Mouse (Mus musculus) C2C12 (cell line): Measurements from ENCODE around the gene Vil1. TPM values are rescaled to one million over a fixed set of nuclear protein-coding genes. Genes with fewer than 3 reads are reported as not detected.

ENCODE experiments used
- H3K27me3 ChIP-seq: one replicate; pipeline ENCODE4 v1.6.1; 2011; ENCODE audit not compliant: control insufficient read depth, insufficient read depth, insufficient read length
- H3K36me3 ChIP-seq: one replicate; pipeline ENCODE4 v1.6.1; 2011; ENCODE audit not compliant: control insufficient read depth, insufficient read depth
- H3K4me3 ChIP-seq: one replicate; pipeline ENCODE4 v1.5.1; 2011; ENCODE audit warnings: mild to moderate bottlenecking, control low read depth; ENCODE audit not compliant: poor library complexity, insufficient read depth, severe bottlenecking
- H3K79me2 ChIP-seq: one replicate; pipeline ENCODE4 v1.6.1; 2011; ENCODE audit not compliant: control insufficient read depth, insufficient read depth
- H3K79me3 ChIP-seq: one replicate; pipeline ENCODE4 v1.6.1; 2011; ENCODE audit warnings: low read depth, control low read depth
- H3ac ChIP-seq: one replicate; pipeline ENCODE3; 2011; ENCODE audit warnings: low read depth; ENCODE audit not compliant: control insufficient read depth, insufficient read length
- CEBPB ChIP-seq: IDR thresholded peaks from one replicate; pipeline ENCODE4 v1.6.1; 2011; ENCODE audit warnings: low read depth, mild to moderate bottlenecking, control low read depth, moderate library complexity
- CTCF ChIP-seq: IDR thresholded peaks from one replicate; pipeline ENCODE4 v1.5.1; 2011; ENCODE audit not compliant: control insufficient read depth, insufficient read depth, insufficient read length
- FOSL1 ChIP-seq: IDR thresholded peaks from one replicate; pipeline ENCODE4 v1.8.0; 2011; ENCODE audit warnings: mild to moderate bottlenecking, low read length; ENCODE audit not compliant: poor library complexity, insufficient read depth, severe bottlenecking
- MAX ChIP-seq: IDR thresholded peaks from one replicate; pipeline ENCODE4 v1.6.1; 2011; ENCODE audit warnings: mild to moderate bottlenecking, control low read depth
- MYOD1 ChIP-seq: IDR thresholded peaks from one replicate; pipeline ENCODE4 v1.6.1; 2011; ENCODE audit warnings: low read depth; ENCODE audit not compliant: control insufficient read depth, insufficient read length
- MYOG ChIP-seq: IDR thresholded peaks from one replicate; pipeline ENCODE4 v1.6.1; 2011; ENCODE audit not compliant: control insufficient read depth, insufficient read length; ENCODE audit errors: extremely low read depth
- USF1 ChIP-seq: IDR thresholded peaks from one replicate; pipeline ENCODE4 v1.6.1; 2011; ENCODE audit warnings: low read depth, mild to moderate bottlenecking, control low read depth, moderate library complexity
- polyA plus RNA-seq: library from polyadenylated mRNA; unstranded; fragments of >200 nt; fragmentation: generic; extraction: Trizol; gene quantifications from one replicate; pipeline ENCODE4 v1.2.1, GENCODE M21; 2012; ENCODE audit warnings: missing spikeins

The Vil1 gene
- polyA plus RNA-seq, 1 experiment = 0.02 TPM

GRCm38 (mm10) chr1:74411753-74412325, 2.7 kb downstream of the Vil1 start:
- no peak overlapping the region for H3K4me3 ChIP-seq
- TF ChIP-seq MYOG (no peak), FOSL1 (no peak), CEBPB (no peak), CTCF (no peak), MAX (no peak), MYOD1 (no peak), USF1 (no peak)
- H3K27me3 ChIP-seq = no peaks in the 10 kb centered on the region
- H3K36me3 ChIP-seq = no peaks in the 10 kb centered on the region
- H3ac ChIP-seq = no peak overlapping the region
- H3K79me2 ChIP-seq = no peaks in the 10 kb centered on the region
- no peaks in the 10 kb centered on the region for H3K79me3 ChIP-seq

DNA sequence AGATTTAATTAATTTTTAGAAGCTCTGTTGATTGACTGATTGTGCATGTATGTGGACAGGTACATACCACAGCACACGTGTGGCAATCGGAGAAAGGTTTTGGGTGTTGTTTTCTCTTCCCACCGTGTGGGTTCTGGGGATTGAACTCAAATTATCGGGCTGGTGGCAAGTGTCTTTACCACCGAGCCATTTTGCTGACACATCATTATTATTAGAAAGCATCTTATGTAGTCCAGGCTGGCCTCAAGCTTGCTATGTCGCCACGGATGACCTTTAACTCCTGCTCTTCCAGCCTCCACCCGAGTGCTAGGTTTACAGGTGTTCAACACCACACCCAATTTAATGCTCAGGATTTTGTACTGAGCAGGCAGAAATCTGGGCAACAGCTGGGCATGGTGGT, 3.5 kb downstream of the Vil1 start:
- Histone ChIP-seq H3K27me3 (no peaks in the 10 kb centered on the region), H3K4me3 (no peak overlapping the region), H3ac (no peak overlapping the region), H3K79me2 (no peaks in the 10 kb centered on the region), H3K79me3 (no peaks in the 10 kb centered on the region), H3K36me3 (no peaks in the 10 kb centered on the region)
- TF ChIP-seq FOSL1 (no peak), CEBPB (no peak), USF1 (no peak), MAX (no peak), MYOG (no peak), CTCF (no peak), MYOD1 (no peak)

DNA sequence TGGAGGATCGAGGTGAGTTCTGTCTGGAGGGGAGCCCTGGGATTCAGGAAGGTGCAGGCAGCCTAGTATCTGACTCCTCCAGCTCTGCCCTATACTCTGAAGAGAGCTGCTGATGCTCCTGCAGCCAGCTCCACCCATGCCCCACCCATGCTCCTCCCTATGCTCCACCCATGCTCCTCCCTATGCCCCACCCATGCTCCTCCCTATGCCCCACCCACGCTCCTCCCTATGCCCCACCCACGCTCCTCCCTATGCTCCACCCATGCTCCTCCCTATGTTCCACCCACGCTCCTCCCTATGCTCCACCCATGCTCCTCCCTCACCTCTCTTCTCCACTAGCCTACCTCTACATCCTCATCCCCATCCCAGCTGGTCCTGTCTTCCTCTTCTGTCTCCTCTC, 6.0 kb downstream of the Vil1 start:
- Histone ChIP-seq H3ac (no peak overlapping the region), H3K4me3 (no peak overlapping the region), H3K79me2 (no peaks in the 10 kb centered on the region), H3K79me3 (no peaks in the 10 kb centered on the region), H3K27me3 (no peaks in the 10 kb centered on the region), H3K36me3 (no peaks in the 10 kb centered on the region)
- no peak for TF ChIP-seq MAX
- TF ChIP-seq CTCF = no peak
- no peak for TF ChIP-seq USF1
- no peak for TF ChIP-seq FOSL1
- no peak for TF ChIP-seq CEBPB
- TF ChIP-seq MYOG = no peak
- no peak for TF ChIP-seq MYOD1

DNA sequence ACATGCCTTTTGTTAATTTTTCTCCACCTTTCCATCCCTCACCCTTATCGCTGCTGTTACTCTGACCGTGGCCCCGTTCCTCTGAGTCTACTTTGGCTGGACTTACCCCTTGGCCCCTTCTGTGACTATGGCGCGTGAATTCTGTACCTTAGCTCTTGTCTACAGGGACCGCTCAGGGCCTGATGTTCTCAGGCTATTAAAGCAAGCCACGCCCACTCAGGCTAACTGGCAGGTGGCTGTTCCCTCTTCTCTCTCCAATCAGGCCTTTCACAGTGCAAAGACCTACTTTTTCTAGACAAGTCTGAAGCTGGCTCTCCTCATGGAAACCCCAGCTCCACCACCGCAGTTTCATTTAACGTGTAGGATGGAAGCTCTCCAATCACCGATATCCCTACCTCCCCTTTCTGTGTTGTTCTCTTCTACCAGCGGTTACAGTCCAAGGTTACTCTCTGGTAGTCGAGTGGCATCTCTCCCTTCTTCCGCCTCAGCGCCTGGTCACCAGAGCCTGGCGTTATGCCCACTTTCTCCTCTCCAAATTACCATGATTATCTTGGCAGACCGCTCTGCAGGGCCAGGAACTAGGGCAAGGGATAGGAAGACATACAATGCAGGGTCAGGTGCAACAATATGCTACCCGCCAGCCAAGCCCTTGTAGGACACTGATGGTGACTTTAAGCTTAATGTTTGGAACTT, 9.7 kb downstream of the Vil1 start:
- Histone ChIP-seq H3ac (no peak overlapping the region), H3K79me2 (no peaks in the 10 kb centered on the region), H3K79me3 (no peaks in the 10 kb centered on the region), H3K27me3 (no peaks in the 10 kb centered on the region), H3K4me3 (no peak overlapping the region), H3K36me3 (no peaks in the 10 kb centered on the region)
- no peak for TF ChIP-seq MYOG
- TF ChIP-seq USF1 = no peak
- no peak for TF ChIP-seq FOSL1
- no peak for TF ChIP-seq CTCF
- no peak for TF ChIP-seq CEBPB
- TF ChIP-seq MAX = no peak
- TF ChIP-seq MYOD1 = no peak

DNA sequence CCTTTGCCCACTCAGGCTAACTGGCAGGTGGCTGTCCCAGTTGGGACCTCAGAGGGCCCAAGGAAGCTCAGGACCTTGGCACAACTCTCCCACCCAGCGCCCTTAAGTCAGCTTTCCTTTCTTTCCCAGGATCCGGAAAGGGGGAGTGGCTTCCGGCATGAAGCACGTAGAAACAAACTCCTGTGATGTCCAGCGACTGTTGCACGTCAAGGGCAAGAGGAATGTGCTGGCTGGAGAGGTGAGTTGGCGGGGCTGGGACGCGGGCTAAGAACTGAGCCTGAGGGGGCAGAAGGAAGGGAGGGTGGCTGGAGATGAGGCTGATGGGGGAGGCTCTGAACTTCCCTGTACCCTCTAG, 10.2 kb downstream of the Vil1 start:
- no peak overlapping the region for H3K4me3 ChIP-seq
- TF ChIP-seq FOSL1 = no peak
- no peak overlapping the region for H3ac ChIP-seq

DNA sequence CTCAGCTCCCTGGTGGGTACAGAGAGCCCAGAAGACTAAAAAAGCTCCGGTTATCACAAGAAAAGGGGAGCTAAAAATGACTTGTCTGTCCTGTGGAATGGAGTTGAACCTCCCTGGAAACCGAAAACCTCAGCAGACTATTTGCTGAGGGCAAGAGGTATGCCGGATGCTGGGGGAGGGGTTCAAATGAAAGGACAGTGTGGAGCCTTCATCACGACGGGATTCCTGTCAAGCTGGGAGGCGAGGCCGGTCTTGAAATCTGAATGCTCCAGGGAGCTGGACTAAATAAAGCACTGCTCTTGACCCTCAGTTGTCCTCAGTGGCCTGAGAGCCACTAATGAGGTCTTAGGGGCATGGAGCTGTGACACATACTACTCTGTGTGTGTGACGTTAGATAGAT, 14.0 kb downstream of the Vil1 start:
- no peak overlapping the region for H3K4me3 ChIP-seq
- no peaks in the 10 kb centered on the region for H3K36me3 ChIP-seq
- TF ChIP-seq MAX (no peak), CTCF (no peak), FOSL1 (no peak), MYOD1 (no peak), CEBPB (no peak), MYOG (no peak), USF1 (no peak)
- no peak overlapping the region for H3ac ChIP-seq
- no peaks in the 10 kb centered on the region for H3K27me3 ChIP-seq
- H3K79me2 ChIP-seq = no peaks in the 10 kb centered on the region
- no peaks in the 10 kb centered on the region for H3K79me3 ChIP-seq

More for the DNA sequence above, 10.2 kb downstream of the Vil1 start:
- no peaks in the 10 kb centered on the region for H3K79me2 ChIP-seq
- no peaks in the 10 kb centered on the region for H3K27me3 ChIP-seq
- no peaks in the 10 kb centered on the region for H3K79me3 ChIP-seq
- H3K36me3 ChIP-seq = no peaks in the 10 kb centered on the region
